Mouse (Mus musculus): ENCODE measurements around the gene Abl1. TPM values are rescaled to one million over a fixed set of nuclear protein-coding genes. Genes with fewer than 3 reads are reported as not detected.

The Abl1 gene
- polyA plus RNA-seq, 1 experiment from 2014 or later: 19.7 TPM

Other genes starting within 250 kb of the Abl1 start
- gene Ass1, start 218.2 kb upstream of the Abl1 start, polyA plus RNA-seq (2015; fragmentation: Nextera tagmentation; extraction: Ambion mirVana): 23.9 and 24.1 TPM in 2 replicates
- 64.9 and 72.1 TPM in 2 replicates for gene Fubp3, start 115.7 kb upstream of the Abl1 start, polyA plus RNA-seq (2015; fragmentation: Nextera tagmentation; extraction: Ambion mirVana)
- gene Prdm12, start 48.3 kb upstream of the Abl1 start, polyA plus RNA-seq (2015; fragmentation: Nextera tagmentation; extraction: Ambion mirVana): not detected in 2 replicates
- 54.5 and 57.6 TPM in 2 replicates for gene Exosc2, start 17.7 kb upstream of the Abl1 start, polyA plus RNA-seq (2015; fragmentation: Nextera tagmentation; extraction: Ambion mirVana)
- gene Qrfp, start 122.2 kb downstream of the Abl1 start, polyA plus RNA-seq (2015; fragmentation: Nextera tagmentation; extraction: Ambion mirVana): 1.5 and 2.1 TPM in 2 replicates
- gene Fibcd1, start 157.6 kb downstream of the Abl1 start, polyA plus RNA-seq (2015; fragmentation: Nextera tagmentation; extraction: Ambion mirVana): 0.13 and 0.27 TPM in 2 replicates
- 0.09 and 0.21 TPM in 2 replicates for gene Lamc3, start 198.9 kb downstream of the Abl1 start, polyA plus RNA-seq (2015; fragmentation: Nextera tagmentation; extraction: Ambion mirVana)

Measured in thymus, postnatal 0 days (tissue).